Mouse (Mus musculus): ENCODE measurements around the gene Sarnp.

DNA sequence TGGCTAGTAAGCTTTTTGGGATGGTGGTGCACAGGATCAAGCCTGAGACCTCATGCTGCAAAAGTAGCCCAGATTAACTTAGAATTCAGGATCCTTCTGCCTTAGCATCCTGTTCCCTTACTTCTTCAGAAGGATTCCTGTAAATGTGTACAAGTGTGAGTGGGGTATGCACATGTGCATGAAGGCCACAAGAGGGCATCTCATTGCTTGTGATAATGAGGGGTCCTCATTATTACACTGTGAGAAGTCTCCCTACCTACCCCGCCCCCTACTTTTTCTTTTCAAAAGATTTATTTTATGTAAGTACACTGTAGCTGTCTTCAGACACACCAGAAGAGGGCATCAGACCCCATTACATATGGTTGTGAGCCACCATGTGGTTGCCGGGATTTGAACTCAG lies 98.4 kb downstream of the Sarnp start:
- TF ChIP-seq CTCF (IDR thresholded peaks at IDR 0.05; ENCODE audit: borderline replicate concordance, extremely low read depth, insufficient read depth, insufficient read length) (no peak), POLR2A (IDR thresholded peaks at IDR 0.05; ENCODE audit: borderline replicate concordance, extremely low read depth, insufficient read depth, insufficient read length, poor library complexity, severe bottlenecking) (no peak)
